Mouse (Mus musculus): Measurements from ENCODE around the gene Krtdap.

GRCm38 (mm10) chr7:30811757-30812290 lies 24.1 kb downstream of the Krtdap start:
- TF ChIP-seq POLR2A (IDR thresholded peaks at IDR 0.05; ENCODE audit: control insufficient read depth, low read depth, low read length), result no peak
- no peak for TF ChIP-seq CTCF (IDR thresholded peaks at IDR 0.05; ENCODE audit: control insufficient read depth, insufficient read depth, insufficient replicate concordance, low read depth, low read length)

Data from testis, adult 2 months (tissue).